Mouse (Mus musculus): ENCODE measurements around the gene Cxcl16.
"Not testable (repeated sequence)": the region's sequence is repeated elsewhere in the genome, so short reads cannot be mapped to it uniquely, and the experiment has no call there.

Cxcl16 gene

GRCm38 (mm10) chr11:70459601-70460101 is at the start of gene Cxcl16:
TSS of gene Cxcl16 (minus strand) at chr11:70459984.
- DNase-seq = no peak

- DNase-seq = no peak
These were observed 47.3 kb upstream of the Cxcl16 start for GRCm38 (mm10) chr11:70506962-70507515.

- no peak for DNase-seq
These were observed 46.6 kb upstream of the Cxcl16 start for GRCm38 (mm10) chr11:70506385-70506784.

GRCm38 (mm10) chr11:70504970-70505369 is 45.2 kb upstream of the Cxcl16 start, which contains the start of gene Tm4sf5:
TSS of gene Tm4sf5 (plus strand) at chr11:70505244.
- DNase-seq = no peak

GRCm38 (mm10) chr11:70502018-70502417 is 42.2 kb upstream of the Cxcl16 start:
- DNase-seq = no peak

GRCm38 (mm10) chr11:70500476-70500812 is 40.7 kb upstream of the Cxcl16 start:
- DNase-seq = no peak

GRCm38 (mm10) chr11:70499566-70500475 is 40.0 kb upstream of the Cxcl16 start:
- DNase-seq = no peak

GRCm38 (mm10) chr11:70489684-70490083 is 29.9 kb upstream of the Cxcl16 start:
- DNase-seq = peak; percentile 74

GRCm38 (mm10) chr11:70489138-70489537 is 29.4 kb upstream of the Cxcl16 start:
- DNase-seq = peak; percentile 53

GRCm38 (mm10) chr11:70487816-70488215 is 28.0 kb upstream of the Cxcl16 start:
- no peak for DNase-seq

GRCm38 (mm10) chr11:70485498-70485897 is 25.7 kb upstream of the Cxcl16 start:
- DNase-seq = no peak

- DNase-seq = no peak
These were observed 15.2 kb upstream of the Cxcl16 start for GRCm38 (mm10) chr11:70474872-70475534.

GRCm38 (mm10) chr11:70473291-70473690 is 13.5 kb upstream of the Cxcl16 start:
- not testable (repeated sequence) for DNase-seq

GRCm38 (mm10) chr11:70472716-70473115 is 12.9 kb upstream of the Cxcl16 start:
- DNase-seq = no peak

GRCm38 (mm10) chr11:70469764-70470163 is 10.0 kb upstream of the Cxcl16 start:
- no peak for DNase-seq

- DNase-seq = no peak
These were observed 8.3 kb upstream of the Cxcl16 start for GRCm38 (mm10) chr11:70467902-70468619.

GRCm38 (mm10) chr11:70465824-70466223 is 6.0 kb upstream of the Cxcl16 start:
- no peak for DNase-seq

- no peak for DNase-seq
These were observed 5.4 kb upstream of the Cxcl16 start for GRCm38 (mm10) chr11:70465211-70465610.

- no peak for DNase-seq
These were observed 4.2 kb upstream of the Cxcl16 start for GRCm38 (mm10) chr11:70463970-70464369.

- DNase-seq = no peak
These were observed 840 bp downstream of the Cxcl16 start, which contains the start of gene Zmynd15 for GRCm38 (mm10) chr11:70458688-70459600. TSS of gene Zmynd15 (plus strand) at chr11:70459433.

GRCm38 (mm10) chr11:70453261-70454044 is 6.3 kb downstream of the Cxcl16 start:
- DNase-seq = no peak

Measured in layer of hippocampus, adult 9-11 months (tissue).